Mouse (Mus musculus) thymus, postnatal 25 days (tissue): ENCODE measurements around the gene E2f6.
A peak's percentile ranks its signal among the peaks of the same experiment; 100 is the strongest.

Experiments
- DNase-seq: peaks from one replicate; pipeline ENCODE4 v3.0.0; 2022

The E2f6 gene

GRCm38 (mm10) chr12:16800959-16801315 lies 9.8 kb upstream of the E2f6 start:
- no peak for DNase-seq

GRCm38 (mm10) chr12:16803237-16803955 lies 7.4 kb upstream of the E2f6 start:
- no peak for DNase-seq

DNA sequence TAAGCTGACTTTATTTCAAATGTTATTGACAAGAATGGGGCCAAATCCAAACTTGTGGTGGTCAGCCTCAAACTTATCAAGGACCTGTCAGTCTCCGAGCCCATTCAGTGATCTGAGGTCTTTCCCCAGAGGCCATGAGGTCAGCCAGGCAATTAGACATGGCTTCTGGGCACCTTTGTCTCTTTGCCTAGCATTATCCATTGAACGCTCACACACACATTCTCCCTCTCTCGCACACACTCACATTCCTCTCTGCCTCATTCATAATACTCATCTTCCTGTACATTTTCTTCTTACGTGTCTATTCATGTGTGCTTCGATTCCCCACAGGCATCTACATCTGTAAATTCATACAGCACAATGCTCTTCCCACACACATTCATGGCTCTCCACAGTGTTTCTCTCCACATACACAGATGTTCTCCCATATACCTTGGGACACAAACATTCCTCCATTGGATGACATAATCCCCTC lies 6.8 kb upstream of the E2f6 start:
- no peak for DNase-seq

- DNase-seq = peak; percentile 77
Observed at GRCm38 (mm10) chr12:16805511-16805910, 5.3 kb upstream of the E2f6 start.

DNA sequence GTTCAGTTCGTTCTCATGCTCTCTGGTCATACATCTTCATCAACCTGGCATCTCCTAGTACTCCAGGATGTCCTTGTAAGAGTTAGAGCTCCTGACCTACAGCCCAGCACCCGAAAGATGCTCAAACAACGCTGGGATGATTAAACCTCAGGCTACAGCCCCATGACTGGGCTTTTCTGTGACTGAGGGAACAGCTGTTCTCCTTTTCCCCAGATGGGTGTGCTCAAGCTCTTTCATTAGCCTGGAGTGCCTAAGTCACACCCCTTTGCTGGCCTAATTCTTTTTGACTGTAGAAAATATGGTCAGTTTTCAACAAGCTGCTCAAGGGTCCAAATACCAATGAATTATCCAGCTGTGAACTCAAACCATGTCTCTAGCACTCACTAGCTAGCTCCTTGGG lies 2.7 kb upstream of the E2f6 start:
- peak; percentile 13 for DNase-seq

DNA sequence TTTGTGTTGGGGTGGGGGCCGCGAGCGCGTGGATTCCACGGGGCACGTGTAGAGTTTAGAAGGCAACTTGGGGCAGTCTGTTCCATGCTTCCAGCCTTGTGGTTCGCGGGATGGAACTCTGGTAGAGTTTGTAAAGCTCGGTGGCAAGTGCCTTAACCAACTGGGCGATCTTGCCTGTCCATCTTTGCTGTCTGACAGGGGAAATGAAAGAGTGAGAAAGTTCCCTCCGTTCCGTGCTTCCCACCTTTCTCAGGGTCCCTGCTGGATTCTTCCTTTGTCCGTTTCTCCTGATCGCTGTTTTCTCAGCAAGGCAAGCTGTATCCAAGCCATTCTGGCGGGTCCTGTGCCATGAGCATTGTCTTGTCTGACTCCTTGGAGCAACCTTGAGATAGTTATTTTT lies 714 bp downstream of the E2f6 start:
- no peak for DNase-seq

DNA sequence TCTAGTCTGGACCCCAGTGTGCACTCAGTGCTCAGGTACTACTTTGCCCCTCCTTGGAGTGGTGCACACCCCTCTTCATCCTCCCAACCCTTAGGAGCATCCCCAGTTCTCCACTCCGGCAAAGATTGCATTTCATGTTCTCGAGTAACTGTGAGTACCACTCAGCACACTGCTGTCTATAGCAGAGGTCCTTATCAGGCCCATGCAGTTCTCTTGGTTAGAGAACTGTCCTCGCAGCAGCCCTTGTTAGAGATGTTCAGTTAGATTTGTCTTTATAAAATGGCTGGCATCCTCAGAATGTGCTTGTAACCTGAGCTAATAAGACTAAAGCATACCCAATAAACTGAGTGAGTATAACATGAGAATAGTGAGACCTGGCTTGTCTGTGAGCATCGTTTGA lies 6.4 kb downstream of the E2f6 start:
- no peak for DNase-seq

DNA sequence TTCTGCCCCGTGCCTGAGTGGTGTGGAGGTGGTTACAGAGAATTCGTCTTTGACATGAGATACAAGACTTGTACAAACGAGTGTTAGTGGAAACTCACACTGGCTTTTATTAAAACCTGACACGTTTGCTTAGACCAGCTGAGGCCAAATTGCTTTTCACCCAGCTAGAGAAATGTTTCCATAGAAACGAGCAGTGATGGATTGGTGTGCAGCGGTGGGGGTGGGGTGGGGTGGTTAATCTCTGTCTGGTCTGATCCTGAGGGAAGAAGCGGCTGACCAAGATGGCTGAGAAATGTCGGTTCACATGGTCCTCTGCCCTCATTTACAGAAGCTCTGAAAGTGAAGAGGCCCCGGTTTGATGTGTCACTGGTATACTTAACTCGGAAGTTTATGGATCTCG lies 7.8 kb downstream of the E2f6 start:
- no peak for DNase-seq

GRCm38 (mm10) chr12:16820761-16821160 lies 10.0 kb downstream of the E2f6 start:
- no peak for DNase-seq

GRCm38 (mm10) chr12:16822181-16822734 lies 11.5 kb downstream of the E2f6 start:
- no peak for DNase-seq

GRCm38 (mm10) chr12:16823701-16824100 lies 12.9 kb downstream of the E2f6 start:
- DNase-seq = no peak

GRCm38 (mm10) chr12:16828505-16828904 lies 17.7 kb downstream of the E2f6 start:
- no peak for DNase-seq

GRCm38 (mm10) chr12:16829785-16830184 lies 19.0 kb downstream of the E2f6 start:
- no peak for DNase-seq

GRCm38 (mm10) chr12:16831071-16831470 lies 20.3 kb downstream of the E2f6 start:
- no peak for DNase-seq

DNA sequence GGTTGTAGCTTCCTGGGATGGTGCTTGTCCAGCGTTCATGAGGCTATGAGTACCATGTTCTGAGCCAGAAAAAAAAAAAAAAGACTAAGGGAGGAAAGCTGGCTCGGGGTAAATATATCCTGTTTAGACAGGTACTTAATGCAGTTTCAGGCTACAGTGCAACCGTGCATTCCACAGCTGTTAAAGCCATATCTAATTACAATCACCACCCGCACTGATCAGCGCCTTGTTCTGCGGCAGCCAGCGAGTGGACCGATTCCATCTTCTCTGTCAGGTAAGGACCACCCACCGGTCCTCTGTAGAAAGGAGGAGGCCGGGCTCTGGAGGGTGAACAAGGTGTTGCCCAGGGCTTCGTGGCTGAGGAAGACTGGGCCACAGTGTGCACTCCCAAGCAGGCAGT lies 23.9 kb downstream of the E2f6 start:
- DNase-seq = no peak

DNA sequence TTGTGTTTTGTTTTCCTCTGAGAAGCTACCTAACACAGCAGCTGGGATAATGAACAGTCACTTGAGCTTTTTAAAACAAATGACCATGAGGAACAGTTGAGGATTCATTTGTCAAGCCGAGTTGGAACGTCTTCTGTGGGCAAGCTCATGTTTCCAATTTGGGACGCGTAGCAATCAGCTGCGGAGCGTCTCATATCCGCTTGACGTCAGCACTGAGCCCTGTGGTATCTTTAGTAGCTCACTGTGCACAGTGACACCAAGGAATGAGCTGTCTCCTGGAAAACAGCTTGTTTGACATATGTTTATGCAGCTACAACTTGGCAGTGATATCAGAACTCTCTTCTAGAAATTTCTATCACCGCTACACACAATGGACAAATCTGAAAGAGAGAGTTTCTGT lies 25.4 kb downstream of the E2f6 start:
- no peak for DNase-seq

DNA sequence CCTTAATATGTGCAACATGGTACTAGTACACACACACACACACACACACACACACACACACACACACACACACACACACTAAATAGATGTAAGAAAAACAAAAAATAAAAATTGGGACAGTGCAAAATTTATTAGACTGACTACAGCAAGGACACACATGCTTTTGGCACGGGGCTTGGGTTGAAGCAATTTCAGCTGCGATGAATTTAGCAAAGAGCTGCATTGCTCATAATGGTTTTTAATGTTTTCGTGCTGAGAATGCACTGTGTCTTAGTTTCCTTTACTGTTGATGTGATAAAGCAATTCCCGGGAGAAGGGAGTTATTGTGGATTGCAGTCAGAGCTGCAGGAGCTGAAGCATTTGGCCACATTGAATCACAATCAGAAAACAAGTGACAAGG lies 27.0 kb downstream of the E2f6 start:
- no peak for DNase-seq

DNA sequence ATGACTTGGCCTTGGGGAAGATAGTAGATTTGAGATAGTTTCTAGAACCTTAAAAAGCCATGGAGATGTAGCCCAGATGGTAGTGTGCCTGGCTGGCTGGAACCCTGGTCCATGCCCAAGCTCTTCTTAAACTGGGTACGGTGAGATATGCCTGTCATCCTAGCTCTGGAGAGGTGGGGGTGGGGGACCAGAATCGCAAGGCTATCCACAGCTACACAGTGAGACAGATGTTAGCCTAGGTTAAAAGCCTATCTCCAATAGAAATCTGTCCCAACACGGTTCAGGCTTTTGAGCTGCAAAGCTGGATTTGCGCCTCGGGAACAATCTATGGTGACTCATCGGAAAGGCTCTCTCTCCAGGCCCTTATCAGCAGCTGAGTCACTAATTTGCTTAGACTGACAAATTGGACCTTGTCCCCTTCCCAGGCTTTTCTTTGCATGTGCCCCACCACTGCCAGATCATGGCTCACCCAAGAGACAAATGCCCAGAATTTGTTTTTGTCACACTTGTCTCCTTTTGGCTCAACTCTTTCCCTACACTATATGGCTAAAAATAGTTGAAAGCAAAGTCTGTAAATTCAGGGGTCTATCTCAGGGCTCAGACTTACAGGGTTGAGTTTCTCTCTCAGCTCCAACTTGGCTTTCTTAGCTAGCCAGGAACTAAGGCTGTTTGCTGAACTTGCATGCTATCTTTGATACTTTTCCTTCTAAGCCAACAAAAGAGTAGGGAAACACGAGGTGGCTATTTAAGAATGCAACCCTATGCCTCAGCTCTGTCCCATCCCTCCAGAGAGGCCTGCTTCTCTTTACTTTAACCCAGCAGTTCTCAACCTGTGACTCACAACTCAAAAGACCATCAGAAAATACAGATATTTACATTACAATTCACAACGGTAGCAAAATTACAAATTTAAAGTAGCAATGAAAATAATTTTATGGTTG lies 30.3 kb downstream of the E2f6 start:
- no peak for DNase-seq

- no peak for DNase-seq
Observed at GRCm38 (mm10) chr12:16844623-16845592, 34.1 kb downstream of the E2f6 start.

GRCm38 (mm10) chr12:16847204-16847792 lies 36.5 kb downstream of the E2f6 start:
- no peak for DNase-seq

DNA sequence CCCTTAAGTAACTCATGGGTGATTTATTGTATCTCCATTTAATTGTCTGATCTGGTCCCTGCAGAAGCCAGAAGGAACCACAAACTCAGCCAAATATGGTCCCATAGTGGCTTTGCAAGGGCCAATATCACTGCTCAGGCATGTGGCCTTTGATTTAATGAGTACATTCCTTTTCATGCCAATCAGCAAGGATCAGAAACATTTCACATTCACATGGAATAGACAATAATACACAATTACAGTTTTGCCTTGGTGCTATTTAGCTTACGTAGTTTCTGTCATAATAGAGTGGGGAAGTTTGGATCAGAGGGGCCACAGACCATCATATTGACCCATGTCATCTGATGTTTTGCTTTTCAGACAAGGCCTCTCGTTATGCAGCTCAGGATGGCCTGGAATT lies 37.7 kb downstream of the E2f6 start:
- DNase-seq = no peak

DNA sequence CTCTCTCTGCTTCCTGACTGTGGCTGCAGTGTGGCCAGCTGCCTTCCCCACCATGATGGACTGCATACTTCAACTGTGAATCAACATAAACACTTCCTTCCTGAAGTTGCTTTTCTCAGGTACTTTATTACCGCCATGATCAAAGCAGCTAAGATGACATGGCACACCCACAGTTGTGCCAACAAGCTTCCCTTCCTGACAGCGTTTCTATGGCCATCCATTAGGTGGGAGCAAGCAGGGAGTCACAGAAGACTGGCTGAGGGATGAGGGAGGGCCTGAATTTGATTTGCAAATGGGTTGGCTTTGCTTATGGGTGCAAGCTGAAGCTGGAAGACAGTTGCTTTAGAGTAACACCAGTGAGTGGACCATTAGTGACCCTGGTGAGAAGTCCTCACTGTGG lies 39.1 kb downstream of the E2f6 start:
- DNase-seq = no peak
